Mouse (Mus musculus): ENCODE results near the gene Sfn. TPM values are rescaled to one million over a fixed set of nuclear protein-coding genes. Genes with fewer than 3 reads are reported as not detected.
"Not testable (repeated sequence)": the region's sequence is repeated elsewhere in the genome, so short reads cannot be mapped to it uniquely, and the experiment has no call there.

Sfn gene
- total RNA-seq (2021), result 1 to 10 TPM; 1.3 to 1.9 TPM

DNA sequence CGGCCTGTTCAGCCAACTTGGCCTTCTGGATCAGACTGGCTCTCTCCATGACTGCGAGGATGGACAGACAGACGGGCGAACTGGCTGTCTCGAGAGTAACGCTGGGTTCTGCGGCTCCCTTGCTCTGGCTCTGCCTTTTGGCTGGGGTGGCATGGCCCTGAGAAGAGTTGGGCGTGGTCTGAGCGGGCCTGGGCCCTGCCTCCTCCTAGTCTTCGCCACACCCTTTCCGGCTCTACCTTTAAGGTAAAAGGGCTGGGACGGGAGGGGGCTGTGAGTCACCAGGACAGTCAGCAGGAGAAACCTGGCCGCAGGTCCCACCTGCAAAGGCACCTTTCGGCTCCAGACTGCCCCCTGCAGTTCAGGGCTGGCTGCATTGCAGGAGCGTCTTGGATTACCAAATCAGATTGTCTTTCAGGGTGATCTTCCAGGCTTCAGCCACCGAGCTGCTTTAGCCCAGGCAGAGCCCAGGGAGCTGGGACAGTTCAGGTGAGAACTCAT, at the start of gene Sfn:
Gene Sfn (minus strand): TSS at position 448 of the 498 bp plus-strand sequence.
- peak in 1 of 2 experiments; percentile 45 for DNase-seq
- intact Hi-C loops (cut with DNase I), result no loop called here

GRCm38 (mm10) chr4:133651445-133651844, 49.5 kb upstream of the Sfn start:
- no peak for DNase-seq
- intact Hi-C loops (cut with DNase I), result loop anchor here (2.0 to 5.0 kb wide), 2 partner anchors 19 to 39 kb away; no protein-coding TSS in a partner anchor

DNA sequence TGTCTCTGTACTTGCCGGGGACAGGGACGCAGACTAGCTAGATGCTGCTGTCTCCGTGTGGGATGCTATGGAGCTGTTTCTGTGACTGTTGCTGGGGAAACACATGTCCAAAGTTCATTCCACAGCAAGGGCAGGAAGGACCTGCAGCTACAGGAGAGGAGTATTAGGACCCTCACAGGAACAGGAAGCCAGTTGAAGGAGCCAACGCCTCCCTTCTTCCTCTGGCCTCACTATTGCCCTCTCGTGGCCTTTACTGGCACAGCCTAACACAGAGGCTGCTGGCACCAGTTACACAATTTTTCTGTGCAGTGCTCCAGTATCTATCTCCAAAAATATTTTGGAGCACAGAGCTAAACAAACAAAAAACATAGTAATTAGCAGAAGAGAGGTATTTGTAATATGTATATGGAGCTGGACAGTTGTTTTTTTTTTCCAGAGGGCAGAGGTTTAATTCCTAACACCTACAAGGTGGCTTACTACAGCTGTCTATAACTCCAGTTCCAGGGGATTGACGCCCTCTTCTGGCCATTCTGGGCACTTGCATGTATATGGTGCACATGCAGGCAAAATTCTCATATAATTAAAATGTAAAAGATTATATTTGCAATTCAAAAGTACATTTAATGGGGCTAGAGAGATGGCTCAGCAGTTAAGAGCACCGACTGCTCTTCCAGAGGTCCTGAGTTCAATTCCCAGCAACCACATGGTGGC, 48.2 kb upstream of the Sfn start, which contains the start of gene Zdhhc18:
Gene Zdhhc18 (minus strand): TSS at position 166 of the 711 bp plus-strand sequence.
- peak; percentile 89 to 93 for DNase-seq
- intact Hi-C loops (cut with DNase I), result loop anchor here (1.0 to 5.0 kb wide), 3 partner anchors 17 to 58 kb away; no protein-coding TSS in a partner anchor

- DNase-seq; intact Hi-C loops (cut with DNase I): not testable (repeated sequence)
Observed at GRCm38 (mm10) chr4:133649464-133649863, 47.5 kb upstream of the Sfn start.

GRCm38 (mm10) chr4:133645680-133646079, 43.7 kb upstream of the Sfn start:
- DNase-seq, result no peak
- intact Hi-C loops (cut with DNase I), result no loop called here

- no peak for DNase-seq
- intact Hi-C loops (cut with DNase I), result no loop called here
Observed at GRCm38 (mm10) chr4:133645195-133645594, 43.2 kb upstream of the Sfn start.

DNA sequence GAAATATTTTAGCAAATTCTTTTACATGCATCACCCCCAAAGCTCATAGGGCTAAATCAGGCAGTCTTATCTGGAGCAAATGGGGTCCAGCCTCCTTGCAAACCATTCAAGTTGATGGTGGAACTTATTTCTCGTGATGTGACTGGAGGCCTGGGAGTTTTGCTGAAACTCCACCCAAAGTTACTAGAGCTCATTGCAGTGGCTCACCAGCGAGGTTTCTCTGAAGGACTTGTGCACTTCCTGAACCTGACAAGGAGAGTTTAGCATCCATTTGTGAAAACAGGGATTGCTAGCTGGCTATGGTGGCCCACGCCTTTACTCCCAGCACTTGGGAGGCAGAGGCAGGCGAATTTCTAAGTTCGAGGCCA, 32.1 kb upstream of the Sfn start:
- DNase-seq, result no peak
- intact Hi-C loops (cut with DNase I), result no loop called here

GRCm38 (mm10) chr4:133633332-133634042, 31.5 kb upstream of the Sfn start:
- intact Hi-C loops (cut with DNase I), result loop anchor here (2.0 kb wide), 1 partner anchor 17 kb away; the partner anchor contains the start of gene Zdhhc18
- DNase-seq, result peak; percentile 92 to 94

- DNase-seq, result peak; percentile 53 to 68
- intact Hi-C loops (cut with DNase I), result loop anchor here (2.0 kb wide), 1 partner anchor 18 kb away; the partner anchor contains the start of gene Zdhhc18
Observed at GRCm38 (mm10) chr4:133632483-133633327, 30.7 kb upstream of the Sfn start.

DNA sequence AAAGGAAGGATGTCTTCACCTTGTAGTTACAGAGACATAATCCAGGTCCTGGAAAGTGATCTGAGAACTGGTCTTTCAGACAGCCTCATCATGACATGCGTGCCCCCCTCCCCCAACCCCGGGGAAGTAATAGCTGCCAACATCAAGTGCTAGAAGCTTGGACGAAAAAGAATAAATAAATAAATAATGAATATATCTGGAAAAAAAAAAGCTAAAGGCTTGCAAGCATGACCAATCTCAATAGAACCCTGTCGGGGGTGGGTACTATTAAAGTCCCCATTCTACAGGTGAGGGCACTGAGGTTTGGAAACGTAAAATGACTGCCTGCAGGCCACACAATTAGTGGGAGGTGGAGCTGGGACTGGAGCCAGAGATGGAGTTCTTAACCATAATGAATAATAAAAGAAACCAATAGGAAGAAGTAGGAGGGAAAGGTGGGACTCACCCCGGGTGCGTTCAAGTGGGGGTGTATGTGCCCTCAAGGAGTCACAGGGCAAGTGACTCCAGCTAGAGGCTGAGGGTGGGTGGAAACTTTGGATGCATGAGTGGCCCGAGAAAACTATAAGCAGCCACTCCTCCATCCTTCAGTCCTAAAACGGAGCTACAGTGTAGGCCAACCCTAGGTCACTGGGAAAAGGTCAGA, 29.9 kb upstream of the Sfn start:
- intact Hi-C loops (cut with DNase I), result loop anchor here (2.0 kb wide), 1 partner anchor 19 kb away; the partner anchor contains the start of gene Zdhhc18
- DNase-seq, result peak in 1 of 2 experiments; percentile 43

- no peak for DNase-seq
- intact Hi-C loops (cut with DNase I), result no loop called here
Observed at GRCm38 (mm10) chr4:133631071-133631768, 29.3 kb upstream of the Sfn start.

- intact Hi-C loops (cut with DNase I), result no loop called here
- DNase-seq, result no peak
Observed at GRCm38 (mm10) chr4:133630326-133630920, 28.5 kb upstream of the Sfn start.

DNA sequence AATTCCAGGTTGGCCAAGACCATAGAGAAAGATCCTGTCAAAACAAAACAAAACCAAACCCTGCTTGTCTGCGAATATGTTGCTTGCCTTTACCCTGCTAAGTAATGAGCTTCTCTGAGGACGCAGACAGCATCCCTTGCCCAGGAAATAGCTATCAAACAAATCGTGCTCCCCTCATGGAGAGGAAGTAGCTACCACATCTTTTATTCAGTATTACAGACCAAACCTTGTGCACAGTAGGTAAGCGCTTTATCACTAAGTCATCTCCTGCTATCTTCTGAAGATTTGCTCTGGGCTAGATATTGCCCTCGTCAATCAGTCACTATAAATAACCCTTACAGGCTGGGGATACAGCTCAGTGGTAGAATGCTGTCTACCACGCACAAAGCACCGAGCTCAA, 27.2 kb upstream of the Sfn start:
- intact Hi-C loops (cut with DNase I), result no loop called here
- no peak for DNase-seq

GRCm38 (mm10) chr4:133628517-133628916, 26.5 kb upstream of the Sfn start:
- DNase-seq, result no peak
- intact Hi-C loops (cut with DNase I), result no loop called here

GRCm38 (mm10) chr4:133627039-133627438, 25.1 kb upstream of the Sfn start:
- DNase-seq, result no peak
- intact Hi-C loops (cut with DNase I), result no loop called here

GRCm38 (mm10) chr4:133626621-133627020, 24.7 kb upstream of the Sfn start:
- intact Hi-C loops (cut with DNase I), result no loop called here
- no peak for DNase-seq

DNA sequence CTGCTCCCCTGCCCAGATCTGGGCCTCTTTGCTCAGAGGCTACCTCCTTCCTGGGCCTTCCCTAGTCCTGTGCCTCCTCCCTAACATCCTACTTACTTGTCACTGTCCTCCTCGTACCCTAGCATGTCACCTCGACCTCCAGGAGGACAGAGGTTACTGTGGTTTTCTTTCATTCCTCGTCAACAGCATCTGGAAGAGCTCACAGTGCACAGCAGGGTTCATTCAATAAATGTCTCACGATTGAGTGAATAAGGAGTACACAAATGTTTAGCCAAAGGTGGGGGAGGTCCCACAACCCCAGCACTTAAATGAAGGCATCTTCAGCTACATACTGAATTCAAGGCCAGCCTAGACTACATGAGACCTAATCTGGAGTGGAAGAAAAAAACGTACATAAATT, 24.3 kb upstream of the Sfn start:
- no peak for DNase-seq
- intact Hi-C loops (cut with DNase I), result no loop called here

GRCm38 (mm10) chr4:133625621-133626071, 23.7 kb upstream of the Sfn start:
- intact Hi-C loops (cut with DNase I), result no loop called here
- peak; percentile 67 to 74 for DNase-seq

GRCm38 (mm10) chr4:133624830-133625229, 22.9 kb upstream of the Sfn start:
- intact Hi-C loops (cut with DNase I), result no loop called here
- no peak for DNase-seq
